Mouse (Mus musculus) heart, postnatal 0 days (tissue): ENCODE data around the gene Rab26.

ENCODE experiments used
- CTCF ChIP-seq: IDR thresholded peaks from 2 replicates; pipeline ENCODE4 v1.5.1; 2016; ENCODE audit warnings: antibody characterized with exemption, control low read depth, low read depth
- EP300 ChIP-seq: IDR thresholded peaks from 2 replicates; pipeline ENCODE4 v1.6.1; 2016; ENCODE audit warnings: antibody characterized with exemption, low read depth

GRCm38 (mm10) chr17:24565792-24566191 is 31.8 kb upstream of the Rab26 start:
- TF ChIP-seq CTCF (no peak), EP300 (no peak)
